9 mouse cellular contexts compared by ENCODE assay signal in genomic region chr11:4593849-4594607, GRCm38 (mm10). TPM values are rescaled to one million over a fixed set of nuclear protein-coding genes. Genes with fewer than 3 reads are reported as not detected.
A peak's percentile ranks its signal among the peaks of the same experiment; 100 is the strongest.
DNase-seq lines count a peak whose midpoint lies in the region; ATAC-seq and TF ChIP-seq lines count a peak whose summit lies in the region.
"Had no signal": no experiment of that assay in that cellular context is flagged by ENCODE, and none has a peak within 500 bp of the region (broad histone marks: within the 10 kb centered on the region; RNA-seq: fewer than 3 reads in every experiment).

No protein-coding gene starts in this region.

- H3K9ac ChIP-seq in hindbrain, embryonic 15.5 days, result peak overlapping the region; percentile 95

- TF ChIP-seq POLR2A in embryonic fibroblast, embryonic 13.5 days (IDR thresholded peaks at IDR 0.05; ENCODE audit: low read depth, low read length), result no peak

- no peaks in the 10 kb centered on the region for H3K9me3 ChIP-seq in hindbrain, embryonic 15.5 days
- H3K9me3 ChIP-seq in limb, embryonic 10.5 days (replicated peaks), result no peaks in the 10 kb centered on the region

- intact Hi-C loops in heart, postnatal 36 days (cut with DNase I), result loop anchor here (2.0 to 5.0 kb wide), 2 partner anchors 45 to 87 kb away; no protein-coding TSS in a partner anchor

- H3K4me1 ChIP-seq in embryonic fibroblast, embryonic 13.5 days (ENCODE audit: control insufficient read depth, insufficient read depth, low read length), result no peaks in the 10 kb centered on the region; the same call in 1 of the 2 replicates
- peaks cover 31% of the 10 kb centered on the region for H3K4me1 ChIP-seq in hindbrain, embryonic 15.5 days (replicated peaks)
- peaks cover 14% of the 10 kb centered on the region for H3K4me1 ChIP-seq in limb, embryonic 10.5 days

- H3K4me2 ChIP-seq in hindbrain, embryonic 15.5 days, result peak overlapping the region; percentile 57

- peak overlapping the region; percentile 67 for H3K27ac ChIP-seq in embryonic fibroblast, embryonic 13.5 days (ENCODE audit: insufficient read depth, low read length)
- H3K27ac ChIP-seq in hindbrain, embryonic 15.5 days (replicated peaks), result peak overlapping the region; percentile 94
- peak overlapping the region; percentile 99 for H3K27ac ChIP-seq in limb, embryonic 10.5 days

- H3K36me3 ChIP-seq in hindbrain, embryonic 15.5 days, result no peaks in the 10 kb centered on the region
- 0 out of 2 replicates have a peak, but pooled peaks cover 5% of the 10 kb centered on the region for H3K36me3 ChIP-seq in limb, embryonic 10.5 days

- peak; percentile 91 for ATAC-seq in hindbrain, embryonic 15.5 days (ENCODE audit: low FRiP score, low read depth)

- whole genome bisulfite sequencing in hindbrain, embryonic 15.5 days, result under 1% methylated on average over 43 of the region's 45 CpGs
- WGBS in limb, embryonic 10.5 days, result 1% methylated on average over 45 of the region's 45 CpGs

- no peaks in the 10 kb centered on the region for H3K27me3 ChIP-seq in hindbrain, embryonic 15.5 days
- H3K27me3 ChIP-seq in limb, embryonic 10.5 days (ENCODE audit: low read depth, poor library complexity, severe bottlenecking), result no peaks in the 10 kb centered on the region

- TF ChIP-seq CTCF in embryonic fibroblast, embryonic 13.5 days (IDR thresholded peaks at IDR 0.05; ENCODE audit: borderline replicate concordance, insufficient read depth, low read length), result no peak

- peak; percentile 51 to 72 for DNase-seq in heart, adult 18-20 months
- no peak for DNase-seq in heart, postnatal 36 days
- DNase-seq in MN1 (ENCODE audit: low spot score), result peak; percentile 57
- no peak for DNase-seq in limb, embryonic 10.5 days (ENCODE audit: low spot score)
- peak; percentile 27 for DNase-seq in mesoderm, embryonic 11.5 days (ENCODE audit: low read depth, low spot score)
- DNase-seq in spleen, postnatal 10 days (ENCODE audit: low spot score in 2 of 2), result peak; percentile 65 to 82

- peak overlapping the region; percentile 70 for H3K4me3 ChIP-seq in embryonic fibroblast, embryonic 13.5 days (ENCODE audit: insufficient read depth, low read length)
- peak overlapping the region; percentile 100 for H3K4me3 ChIP-seq in hindbrain, embryonic 15.5 days
- H3K4me3 ChIP-seq in limb, embryonic 10.5 days, result peak overlapping the region; percentile 87

RNA-seq across cellular contexts. Expression of gene Mtmr3, which starts 0.6 kb away (rescaled TPM):
- 10 to 100 TPM; 47.4 to 49.0 TPM for total RNA-seq in heart, adult 18-20 months (2021)
- 10 to 100 TPM; 50.4 to 54.4 TPM for total RNA-seq in heart, postnatal 36 days (2021)
- polyA plus RNA-seq in embryonic fibroblast, embryonic 13.5 days (2011; ENCODE audit: insufficient read length, low read depth, missing spikeins), result 29.7 and 37.8 TPM in 2 replicates
- polyA plus RNA-seq in hindbrain, embryonic 15.5 days (2015; fragmentation: Nextera tagmentation; extraction: Ambion mirVana), result 34.3 and 34.4 TPM in 2 replicates
- 26.6 and 31.4 TPM in 2 replicates for polyA plus RNA-seq in limb, embryonic 10.5 days (2016; fragmentation: Nextera tagmentation; extraction: Ambion mirVana)

RNA-seq across cellular contexts. Expression of gene Gm11032, which starts 25.8 kb away (rescaled TPM):
- not detected for total RNA-seq in heart, adult 18-20 months (2021)
- not detected for total RNA-seq in heart, postnatal 36 days (2021)
- not detected in 2 replicates for polyA plus RNA-seq in embryonic fibroblast, embryonic 13.5 days (2011; ENCODE audit: insufficient read length, low read depth, missing spikeins)
- polyA plus RNA-seq in hindbrain, embryonic 15.5 days (2015; fragmentation: Nextera tagmentation; extraction: Ambion mirVana), result not detected in 2 replicates
- polyA plus RNA-seq in limb, embryonic 10.5 days (2016; fragmentation: Nextera tagmentation; extraction: Ambion mirVana), result not detected in 2 replicates
- total RNA-seq: layer of hippocampus, postnatal 36 days had no signal

RNA-seq across cellular contexts. Expression of gene Ascc2, which starts 43.5 kb away (rescaled TPM):
- 10 to 100 TPM; 15.0 to 16.1 TPM for total RNA-seq in heart, adult 18-20 months (2021)
- 10 to 100 TPM; 14.9 to 15.3 TPM for total RNA-seq in heart, postnatal 36 days (2021)
- 34.3 and 39.0 TPM in 2 replicates for polyA plus RNA-seq in embryonic fibroblast, embryonic 13.5 days (2011; ENCODE audit: insufficient read length, low read depth, missing spikeins)
- 21.1 and 21.4 TPM in 2 replicates for polyA plus RNA-seq in hindbrain, embryonic 15.5 days (2015; fragmentation: Nextera tagmentation; extraction: Ambion mirVana)
- 40.3 and 40.5 TPM in 2 replicates for polyA plus RNA-seq in limb, embryonic 10.5 days (2016; fragmentation: Nextera tagmentation; extraction: Ambion mirVana)

Comparison
In these comparisons a context has a peak if more than half of its experiments do, and no peak if none do; other contexts are left out.
1. DNase-seq: peak in heart, adult 18-20 months (2 of 2), MN1 (single experiment), mesoderm, embryonic 11.5 days (single experiment) and spleen, postnatal 10 days (2 of 2); none in heart, postnatal 36 days (0 of 2) and limb, embryonic 10.5 days (single experiment).
2. Peak in every context shown above with its lines, with median percentiles within 50 percentile points of each other: H3K27ac ChIP-seq and H3K4me3 ChIP-seq.